Mouse (Mus musculus) 416B (cell line): ENCODE measurements around the gene Ehd3.
"Not testable (repeated sequence)": the region's sequence is repeated elsewhere in the genome, so short reads cannot be mapped to it uniquely, and the experiment has no call there.

Experiments used
- DNase-seq: peaks from one replicate; pipeline ENCODE4 v3.0.0; 2011; ENCODE audit warnings: low read depth

The Ehd3 gene

GRCm38 (mm10) chr17:73826106-73826505 lies 22.2 kb downstream of the Ehd3 start:
- no peak for DNase-seq

GRCm38 (mm10) chr17:73827446-73827845 lies 23.5 kb downstream of the Ehd3 start:
- DNase-seq: no peak

GRCm38 (mm10) chr17:73830511-73830910 lies 26.6 kb downstream of the Ehd3 start:
- DNase-seq: no peak

- no peak for DNase-seq
These were observed 27.5 kb downstream of the Ehd3 start for GRCm38 (mm10) chr17:73831427-73831826.

- DNase-seq: no peak
These were observed 29.0 kb downstream of the Ehd3 start for GRCm38 (mm10) chr17:73832901-73833300.

GRCm38 (mm10) chr17:73833474-73833873 lies 29.5 kb downstream of the Ehd3 start:
- DNase-seq: no peak

- no peak for DNase-seq
These were observed 32.7 kb downstream of the Ehd3 start for GRCm38 (mm10) chr17:73836601-73837000.

GRCm38 (mm10) chr17:73837244-73837643 lies 33.3 kb downstream of the Ehd3 start:
- no peak for DNase-seq

- no peak for DNase-seq
These were observed 35.3 kb downstream of the Ehd3 start for GRCm38 (mm10) chr17:73839086-73839835.

GRCm38 (mm10) chr17:73839876-73840275 lies 35.9 kb downstream of the Ehd3 start:
- DNase-seq: not testable (repeated sequence)

- DNase-seq: no peak
These were observed 39.0 kb downstream of the Ehd3 start for GRCm38 (mm10) chr17:73842963-73843362.

- no peak for DNase-seq
These were observed 41.7 kb downstream of the Ehd3 start for GRCm38 (mm10) chr17:73845632-73846031.

- no peak for DNase-seq
These were observed 43.5 kb downstream of the Ehd3 start for GRCm38 (mm10) chr17:73847399-73847798.

GRCm38 (mm10) chr17:73853041-73853440 lies 49.1 kb downstream of the Ehd3 start:
- no peak for DNase-seq

GRCm38 (mm10) chr17:73853717-73854116 lies 49.8 kb downstream of the Ehd3 start:
- DNase-seq: no peak

GRCm38 (mm10) chr17:73869008-73869685 lies 65.2 kb downstream of the Ehd3 start:
- DNase-seq: no peak

GRCm38 (mm10) chr17:73870956-73871605 lies 67.1 kb downstream of the Ehd3 start:
- DNase-seq: peak; percentile 26

- peak; percentile 86 for DNase-seq
These were observed 71.3 kb downstream of the Ehd3 start for GRCm38 (mm10) chr17:73875268-73875667.

GRCm38 (mm10) chr17:73875674-73876073 lies 71.7 kb downstream of the Ehd3 start:
- DNase-seq: peak; percentile 92

GRCm38 (mm10) chr17:73879262-73879916 lies 75.5 kb downstream of the Ehd3 start:
- DNase-seq: no peak

- DNase-seq: no peak
These were observed 76.4 kb downstream of the Ehd3 start for GRCm38 (mm10) chr17:73880286-73880685.

- DNase-seq: no peak
These were observed 77.4 kb downstream of the Ehd3 start for GRCm38 (mm10) chr17:73881295-73881694.
